Mouse (Mus musculus) midbrain, embryonic 12.5 days (tissue): ENCODE results near the gene Mmp14. TPM values are rescaled to one million over a fixed set of nuclear protein-coding genes. Genes with fewer than 3 reads are reported as not detected.
A peak's percentile ranks its signal among the peaks of the same experiment; 100 is the strongest.

Experiments
- ATAC-seq: fragments of 200-750 bp; cut with Nextera tagmentation; 2 replicates; pipeline ENCODE4 v1.8.0; 2017; ENCODE audit warnings: low read depth, moderate TSS enrichment, moderate library complexity; ENCODE audit not compliant: low FRiP score
- H3K27ac ChIP-seq: fragments of 300-500 bp; sonication (generic); replicated peaks from 2 replicates; pipeline ENCODE4 v1.5.1; 2016; ENCODE audit warnings: mild to moderate bottlenecking
- H3K27me3 ChIP-seq: fragments of 300-500 bp; sonication (generic); 2 replicates; pipeline ENCODE4 v1.6.1; 2016; ENCODE audit warnings: mild to moderate bottlenecking
- H3K36me3 ChIP-seq: fragments of 300-500 bp; sonication (generic); 2 replicates; pipeline ENCODE4 v1.6.1; 2016
- H3K4me1 ChIP-seq: fragments of 300-500 bp; sonication (generic); 2 replicates; pipeline ENCODE4 v1.6.1; 2016
- H3K4me2 ChIP-seq: fragments of 300-500 bp; sonication (generic); replicated peaks from 2 replicates; pipeline ENCODE4 v1.6.1; 2016; ENCODE audit warnings: mild to moderate bottlenecking, moderate library complexity
- H3K4me3 ChIP-seq: fragments of 300-500 bp; sonication (generic); 2 replicates; pipeline ENCODE4 v1.5.1; 2016; ENCODE audit warnings: mild to moderate bottlenecking
- H3K9ac ChIP-seq: fragments of 300-500 bp; sonication (generic); replicated peaks from 2 replicates; pipeline ENCODE4 v1.6.1; 2016; ENCODE audit warnings: mild to moderate bottlenecking, moderate library complexity
- H3K9me3 ChIP-seq: fragments of 300-500 bp; sonication (generic); 2 replicates; pipeline ENCODE4 v1.6.1; 2016; ENCODE audit warnings: mild to moderate bottlenecking
- WGBS: fragments of 180-500 bp; shearing (Covaris S2); methylation state at CpG from one replicate; pipeline ENCODE4 v1.1.7; 2016; 5-methylcytosine and 5-hydroxymethylcytosine counted together
- polyA plus RNA-seq: library from polyadenylated mRNA; unstranded; fragments of >200 nt; fragmentation: Nextera tagmentation; extraction: Ambion mirVana; gene quantifications from 2 replicates; pipeline ENCODE4 v1.2.1, GENCODE M21; 2016

Mmp14 gene
- polyA plus RNA-seq, 1 experiment from 2014 or later, result 88.6 TPM

DNA sequence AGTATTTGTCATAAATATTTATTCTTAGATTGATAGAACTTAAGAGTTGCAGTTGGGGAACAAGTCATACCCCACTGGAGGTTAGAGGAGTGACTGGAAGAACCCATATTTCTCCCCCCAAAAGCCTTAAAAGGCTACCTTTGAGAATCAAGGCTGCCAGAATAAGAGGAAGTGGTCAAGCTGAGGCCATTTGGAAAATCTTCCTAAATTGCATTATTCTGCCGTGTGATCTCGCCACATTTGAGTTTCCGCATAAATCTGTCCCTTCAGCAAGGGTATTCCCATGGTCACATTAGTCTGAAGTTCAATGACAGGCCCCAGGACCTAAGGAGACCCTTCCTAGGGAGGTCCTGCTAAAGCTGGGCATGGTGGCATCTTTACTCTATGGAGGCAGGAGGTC, 11.1 kb downstream of the Mmp14 start:
- no peaks in the 10 kb centered on the region for H3K9me3 ChIP-seq
- ATAC-seq, result no peak
- no peak overlapping the region for H3K27ac ChIP-seq
- no peak overlapping the region for H3K9ac ChIP-seq
- H3K4me1 ChIP-seq, result no peaks in the 10 kb centered on the region
- 86% methylated on average over 3 of the region's 3 CpGs for WGBS
- peaks cover 30% of the 10 kb centered on the region for H3K36me3 ChIP-seq
- 0 out of 2 replicates have a peak, but pooled peaks cover 4% of the 10 kb centered on the region for H3K27me3 ChIP-seq
- no peak overlapping the region for H3K4me3 ChIP-seq
- no peak overlapping the region for H3K4me2 ChIP-seq

DNA sequence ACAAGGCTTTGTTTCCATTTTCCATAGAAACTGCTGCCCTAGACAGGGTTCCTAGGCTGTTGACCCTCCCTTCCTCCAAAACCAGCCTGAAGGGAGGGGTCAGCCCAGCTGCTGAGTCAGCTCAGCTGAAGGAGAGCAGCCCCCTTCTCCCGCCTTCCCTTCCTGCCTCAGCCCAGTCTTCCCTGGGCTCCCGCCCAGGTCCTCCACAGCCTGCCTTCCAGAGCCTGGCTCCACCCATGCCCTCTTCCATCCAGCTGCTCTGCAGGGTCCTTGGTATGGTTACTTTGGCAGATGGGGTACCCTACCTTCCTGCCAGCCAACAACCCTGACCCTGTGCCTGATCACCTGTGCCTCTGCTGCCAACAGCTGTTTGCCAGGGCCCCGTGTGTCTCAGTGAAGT, 11.8 kb downstream of the Mmp14 start:
- Histone ChIP-seq H3K36me3 (peaks cover 28% of the 10 kb centered on the region), H3K27ac (0 out of 2 replicates have a peak overlapping the region, but pooled peaks have one; percentile 30), H3K9me3 (no peaks in the 10 kb centered on the region), H3K9ac (no peak overlapping the region), H3K4me1 (no peaks in the 10 kb centered on the region), H3K27me3 (0 out of 2 replicates have a peak, but pooled peaks cover 4% of the 10 kb centered on the region), H3K4me2 (no peak overlapping the region), H3K4me3 (no peak overlapping the region)
- WGBS, result 34% methylated on average over 3 of the region's 3 CpGs
- ATAC-seq, result 0 out of 2 replicates have a peak, but pooled peaks have one; percentile 30

DNA sequence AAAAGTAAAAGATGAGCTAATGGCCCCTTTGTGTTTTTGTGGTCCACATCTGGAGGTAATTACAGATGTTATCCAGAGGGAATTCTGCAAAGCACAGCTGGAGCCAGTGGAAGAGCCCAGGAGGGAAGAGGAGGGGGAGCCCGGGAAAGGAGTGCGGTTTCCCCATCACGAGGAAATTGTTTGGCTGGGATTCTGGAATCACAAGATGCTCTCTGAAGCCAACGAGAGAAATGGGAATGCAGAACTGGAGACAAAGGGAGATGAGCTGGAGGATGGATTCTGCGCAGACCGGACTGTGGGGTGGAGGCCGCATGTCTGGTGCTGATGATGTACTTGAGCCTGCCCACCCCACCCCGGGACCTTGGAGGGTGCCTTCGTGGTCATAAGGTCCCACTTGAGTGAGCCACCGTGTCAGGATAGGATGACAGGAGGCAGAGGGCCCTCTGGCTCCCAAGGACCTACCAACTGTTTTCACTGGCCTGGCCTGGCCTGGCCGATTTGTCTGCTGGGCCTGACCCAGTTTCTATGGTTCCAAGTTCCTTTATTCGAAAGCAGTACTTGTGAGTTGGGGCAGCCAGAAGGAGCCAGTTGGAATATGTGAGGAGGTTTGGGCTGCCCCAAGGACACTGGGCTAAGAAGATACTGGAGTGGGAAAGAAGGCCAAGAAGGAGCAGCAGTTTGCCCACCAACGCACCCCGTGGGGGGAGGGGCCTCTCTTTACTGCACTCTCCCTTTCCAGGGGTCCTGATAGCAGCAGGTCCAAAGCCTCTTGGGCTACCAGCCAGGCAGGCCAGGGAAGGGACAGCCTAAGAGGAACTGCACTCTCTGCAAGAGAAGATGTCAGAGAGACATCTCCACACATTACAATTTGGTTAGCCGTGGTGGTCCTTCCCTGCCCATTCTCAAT, 12.6 kb downstream of the Mmp14 start:
- H3K27me3 ChIP-seq, result 0 out of 2 replicates have a peak, but pooled peaks cover 4% of the 10 kb centered on the region
- H3K4me2 ChIP-seq, result no peak overlapping the region
- H3K9me3 ChIP-seq, result no peaks in the 10 kb centered on the region
- no peak overlapping the region for H3K27ac ChIP-seq
- H3K4me1 ChIP-seq, result no peaks in the 10 kb centered on the region
- H3K36me3 ChIP-seq, result peaks cover 21% of the 10 kb centered on the region
- no peak overlapping the region for H3K9ac ChIP-seq
- ATAC-seq, result no peak
- no peak overlapping the region for H3K4me3 ChIP-seq
- 72% methylated on average over 15 of the region's 15 CpGs for WGBS

DNA sequence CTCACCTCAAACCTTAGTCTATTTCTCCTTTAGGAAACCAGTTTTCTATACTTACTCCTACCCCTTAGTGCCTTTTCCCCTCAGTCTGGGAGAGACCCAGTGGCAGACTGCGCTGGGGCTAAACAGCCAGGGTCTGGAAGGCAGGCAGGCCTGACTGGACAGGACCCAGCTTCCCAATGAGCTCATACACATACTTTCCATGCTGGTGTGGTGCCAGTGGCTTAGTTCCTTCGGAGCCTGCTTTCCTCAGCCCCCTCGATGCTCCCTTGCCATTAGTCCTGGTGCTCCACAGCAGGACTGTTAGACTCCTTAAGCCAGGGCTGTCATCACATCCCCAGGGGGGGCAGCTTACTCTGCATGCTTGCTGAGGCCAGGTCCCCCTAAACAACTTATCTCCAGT, 14.1 kb downstream of the Mmp14 start:
- no peak for ATAC-seq
- no peaks in the 10 kb centered on the region for H3K9me3 ChIP-seq
- no peaks in the 10 kb centered on the region for H3K4me1 ChIP-seq
- WGBS, result 47% methylated on average over 3 of the region's 3 CpGs
- no peak overlapping the region for H3K4me3 ChIP-seq
- H3K4me2 ChIP-seq, result no peak overlapping the region
- H3K9ac ChIP-seq, result no peak overlapping the region
- 0 out of 2 replicates have a peak, but pooled peaks cover 4% of the 10 kb centered on the region for H3K27me3 ChIP-seq
- peaks cover 7% of the 10 kb centered on the region; the same call in 1 of the 2 replicates for H3K36me3 ChIP-seq
- H3K27ac ChIP-seq, result no peak overlapping the region

- H3K4me2 ChIP-seq, result no peak overlapping the region
- H3K36me3 ChIP-seq, result no peaks in the 10 kb centered on the region
- no peak overlapping the region for H3K4me3 ChIP-seq
- H3K9ac ChIP-seq, result no peak overlapping the region
- H3K27me3 ChIP-seq, result no peaks in the 10 kb centered on the region
- no peaks in the 10 kb centered on the region for H3K4me1 ChIP-seq
- ATAC-seq, result no peak
- H3K9me3 ChIP-seq, result no peaks in the 10 kb centered on the region
- no peak overlapping the region for H3K27ac ChIP-seq
- 83% methylated on average over 9 of the region's 9 CpGs for WGBS
Measured at GRCm38 (mm10) chr14:54453566-54453965, 22.2 kb downstream of the Mmp14 start.

DNA sequence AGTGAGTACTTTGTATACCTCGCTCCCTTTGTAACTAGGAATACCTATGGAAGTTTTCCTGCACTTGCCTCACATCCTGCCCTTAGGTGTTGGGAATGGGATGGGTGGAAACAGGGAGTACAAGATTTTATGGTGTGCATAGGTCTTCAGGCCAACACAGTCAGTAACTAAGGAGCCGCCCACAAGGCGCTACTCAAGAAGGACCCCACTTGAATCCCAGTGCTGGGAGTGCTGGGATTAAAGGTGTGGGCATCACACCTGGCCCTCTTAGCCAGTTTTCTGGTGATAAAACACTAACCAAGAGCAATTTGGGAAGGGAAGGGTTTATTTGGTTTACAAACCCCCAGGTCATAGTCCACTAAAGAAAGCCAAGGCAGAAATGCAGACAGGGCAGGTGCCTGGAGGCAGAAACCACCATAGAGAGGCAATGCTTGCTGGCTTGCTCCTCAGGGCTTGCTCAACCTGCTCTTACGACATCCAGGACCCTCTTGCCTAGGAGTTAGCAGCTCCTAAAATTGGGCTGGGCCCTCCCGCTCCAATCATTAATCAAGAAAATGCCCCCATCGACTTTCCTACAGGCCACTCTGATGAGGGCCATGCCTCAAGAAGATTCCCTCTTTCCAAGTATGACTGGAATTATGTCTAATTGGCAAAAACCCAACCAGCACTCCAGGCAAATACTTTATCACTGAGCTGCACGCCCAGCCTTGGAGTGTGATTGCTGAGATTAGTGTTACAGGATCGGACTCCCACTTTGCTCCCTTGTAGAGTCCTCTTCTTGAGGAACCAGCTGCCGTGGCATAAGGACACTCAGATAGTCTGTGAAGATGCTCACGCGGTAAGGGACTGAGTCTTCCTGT, 23.5 kb downstream of the Mmp14 start:
- Histone ChIP-seq H3K36me3 (no peaks in the 10 kb centered on the region), H3K4me3 (no peak overlapping the region), H3K9me3 (no peaks in the 10 kb centered on the region), H3K9ac (no peak overlapping the region), H3K4me1 (no peaks in the 10 kb centered on the region), H3K27me3 (no peaks in the 10 kb centered on the region), H3K4me2 (no peak overlapping the region), H3K27ac (no peak overlapping the region)
- 92% methylated on average over 11 of the region's 11 CpGs for WGBS
- ATAC-seq, result no peak

DNA sequence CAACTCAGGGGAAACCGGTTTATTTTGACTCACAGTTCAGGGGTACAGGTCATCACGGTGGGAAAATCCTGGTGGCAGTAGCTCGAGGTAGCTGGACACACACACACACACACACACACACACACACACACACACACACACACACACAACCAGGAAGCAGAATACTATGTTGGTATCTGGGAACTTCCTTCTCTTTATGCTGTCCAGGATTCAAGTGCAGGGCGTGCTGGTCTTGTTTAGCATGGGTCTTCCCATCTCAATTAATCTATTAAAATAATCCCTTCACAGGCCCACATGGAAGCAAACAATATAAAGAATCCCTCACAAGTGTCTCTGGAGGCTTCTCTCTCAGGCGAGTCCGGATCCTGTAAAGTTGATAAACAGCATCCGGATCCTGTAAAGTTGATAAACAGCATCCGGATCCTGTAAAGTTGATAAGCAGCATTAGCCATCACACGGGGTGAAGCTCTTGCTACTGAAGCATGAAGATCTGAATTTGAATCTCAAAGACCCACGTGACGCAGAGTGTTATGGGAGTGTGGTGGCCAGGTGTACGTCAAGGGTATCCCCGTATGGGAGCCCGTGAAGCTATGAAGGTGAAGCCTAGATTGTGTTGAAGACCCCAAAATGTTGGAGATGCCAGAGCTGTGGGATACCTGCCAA, 26.6 kb downstream of the Mmp14 start:
- 89% methylated on average over 14 of the region's 14 CpGs for WGBS
- Histone ChIP-seq H3K27me3 (0 out of 2 replicates have a peak, but pooled peaks cover 6% of the 10 kb centered on the region), H3K4me2 (no peak overlapping the region), H3K4me1 (no peaks in the 10 kb centered on the region), H3K36me3 (no peaks in the 10 kb centered on the region), H3K9me3 (no peaks in the 10 kb centered on the region), H3K27ac (no peak overlapping the region), H3K4me3 (no peak overlapping the region), H3K9ac (no peak overlapping the region)
- no peak for ATAC-seq

GRCm38 (mm10) chr14:54462146-54462545, 30.7 kb downstream of the Mmp14 start:
- Histone ChIP-seq H3K4me3 (no peak overlapping the region), H3K9ac (no peak overlapping the region), H3K4me1 (0 out of 2 replicates have a peak, but pooled peaks cover 13% of the 10 kb centered on the region), H3K27ac (no peak overlapping the region), H3K9me3 (no peaks in the 10 kb centered on the region), H3K27me3 (0 out of 2 replicates have a peak, but pooled peaks cover 6% of the 10 kb centered on the region), H3K36me3 (no peaks in the 10 kb centered on the region), H3K4me2 (no peak overlapping the region)
- 84% methylated on average over 4 of the region's 4 CpGs for WGBS
- ATAC-seq, result no peak

- Histone ChIP-seq H3K4me1 (0 out of 2 replicates have a peak, but pooled peaks cover 13% of the 10 kb centered on the region), H3K36me3 (peaks cover 11% of the 10 kb centered on the region), H3K4me2 (peak overlapping the region; percentile 79), H3K9me3 (no peaks in the 10 kb centered on the region), H3K27me3 (0 out of 2 replicates have a peak, but pooled peaks cover 6% of the 10 kb centered on the region), H3K9ac (peak overlapping the region; percentile 77; the same call in 1 of the 2 replicates), H3K4me3 (peak overlapping the region; percentile 80), H3K27ac (peak overlapping the region; percentile 75)
- ATAC-seq, result peak; percentile 53; the same call in 1 of the 2 replicates
- WGBS, result 16% methylated on average over 12 of the region's 12 CpGs
Measured at GRCm38 (mm10) chr14:54463108-54463958, 31.9 kb downstream of the Mmp14 start.

GRCm38 (mm10) chr14:54463959-54464292, 32.5 kb downstream of the Mmp14 start, which contains the start of gene Lrp10:
Gene Lrp10, plus strand, starts transcription at chr14:54464137.
- peak within 1 kb of the TSS; percentile 75 for H3K27ac ChIP-seq
- no peaks in the 10 kb centered on the region for H3K9me3 ChIP-seq
- H3K9ac ChIP-seq, result peak within 1 kb of the TSS; percentile 77
- H3K4me1 ChIP-seq, result 0 out of 2 replicates have a peak, but pooled peaks cover 13% of the 10 kb centered on the region
- under 1% methylated on average over 35 of the region's 35 CpGs for WGBS
- H3K4me2 ChIP-seq, result peak within 1 kb of the TSS; percentile 79
- H3K27me3 ChIP-seq, result 0 out of 2 replicates have a peak, but pooled peaks cover 6% of the 10 kb centered on the region
- ATAC-seq, result peak; percentile 92
- peaks cover 17% of the 10 kb centered on the region for H3K36me3 ChIP-seq
- H3K4me3 ChIP-seq, result peak within 1 kb of the TSS; percentile 80
